Mouse (Mus musculus): ENCODE measurements at regions not wholly inside any gene's neighbourhood (a gene's known extent, or its start where the extent isn't known, plus 50 kb on each side); places are given as distances from the start of the nearest gene placed in this dataset.

DNA sequence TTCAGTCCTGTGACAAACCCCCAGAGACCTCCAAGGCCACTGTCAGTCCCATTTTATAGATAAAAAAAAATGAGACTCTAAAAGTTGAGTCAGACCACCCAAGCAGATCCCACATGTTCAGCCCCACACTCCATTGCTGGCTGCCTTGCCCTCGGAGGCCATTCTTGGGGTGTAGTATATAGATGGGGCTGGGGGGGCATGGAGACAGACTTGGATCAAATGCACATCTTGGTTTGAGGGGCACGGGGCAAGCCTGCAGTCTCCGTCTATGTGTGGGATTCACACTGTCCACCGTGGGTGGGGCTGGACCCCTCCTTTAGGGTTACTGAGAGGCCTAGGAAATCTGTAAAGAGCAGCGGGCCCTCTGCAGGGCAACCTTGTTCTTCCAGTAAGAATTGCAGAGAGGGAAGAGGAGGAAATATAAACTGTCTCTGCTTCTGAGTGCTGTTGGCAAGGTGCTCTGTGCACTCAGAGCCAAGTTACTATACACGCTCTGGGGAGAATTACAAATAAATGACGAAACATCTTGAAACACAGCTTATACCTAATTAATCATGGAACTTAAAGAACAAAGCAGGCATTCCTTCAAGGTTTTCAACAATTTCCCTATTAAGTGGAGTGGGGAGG lies 184.4 kb upstream of the Habp2 start:
- 80% methylated on average over 7 of the region's 7 CpGs for WGBS
- H3K27ac ChIP-seq (ENCODE audit: low read depth, low read length) = no peak overlapping the region
- H3K9me3 ChIP-seq (ENCODE audit: control insufficient read depth, low read length) = peaks cover 6% of the 10 kb centered on the region
- no peaks in the 10 kb centered on the region for H3K27me3 ChIP-seq (ENCODE audit: control insufficient read depth, insufficient read depth, low read length)
- H3K4me3 ChIP-seq (ENCODE audit: low read depth, low read length) = no peak overlapping the region
- no peak overlapping the region for H3K9ac ChIP-seq (ENCODE audit: low read length)
- no peaks in the 10 kb centered on the region for H3K36me3 ChIP-seq (ENCODE audit: control insufficient read depth, insufficient read depth, low read length)
- DNase-seq (ENCODE audit: low spot score) = no peak
- no peak for ATAC-seq (replicated peaks; ENCODE audit: low FRiP score)
- H3K4me2 ChIP-seq (ENCODE audit: low read depth, low read length, severe bottlenecking) = no peak overlapping the region
- no peaks in the 10 kb centered on the region for H3K4me1 ChIP-seq (replicated peaks; ENCODE audit: control insufficient read depth, insufficient read depth, low read length)

DNA sequence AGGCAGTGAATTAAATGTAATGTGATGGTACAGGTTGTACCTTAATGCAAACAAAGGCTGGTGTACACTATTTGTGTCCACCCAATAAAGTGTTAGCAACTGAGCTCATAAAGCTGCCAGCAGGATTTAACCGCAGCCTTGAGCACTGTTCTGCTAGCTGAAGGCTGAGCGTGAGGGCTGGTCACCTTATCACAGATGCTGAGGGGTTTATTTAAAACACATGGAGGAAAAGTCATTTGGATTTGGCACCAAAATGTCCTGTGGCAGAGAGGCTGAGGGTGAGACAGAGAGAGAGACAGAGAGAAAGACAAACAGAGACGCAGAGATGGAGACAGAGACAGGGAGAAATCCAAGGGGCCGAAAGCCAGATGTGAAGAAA lies 181.9 kb upstream of the Habp2 start:
- H3K27ac ChIP-seq (ENCODE audit: low read depth, low read length) = no peak overlapping the region
- ATAC-seq (replicated peaks; ENCODE audit: low FRiP score) (no peak), DNase-seq (ENCODE audit: low spot score) (no peak)
- H3K36me3 ChIP-seq (ENCODE audit: control insufficient read depth, insufficient read depth, low read length) = no peaks in the 10 kb centered on the region
- H3K9ac ChIP-seq (ENCODE audit: low read length) = no peak overlapping the region
- no peak overlapping the region for H3K4me3 ChIP-seq (ENCODE audit: low read depth, low read length)
- peaks cover 6% of the 10 kb centered on the region; the same call in 1 of the 2 replicates for H3K9me3 ChIP-seq (ENCODE audit: control insufficient read depth, low read length)
- H3K4me1 ChIP-seq (replicated peaks; ENCODE audit: control insufficient read depth, insufficient read depth, low read length) = no peaks in the 10 kb centered on the region
- no peaks in the 10 kb centered on the region for H3K27me3 ChIP-seq (ENCODE audit: control insufficient read depth, insufficient read depth, low read length)
- no peak overlapping the region for H3K4me2 ChIP-seq (ENCODE audit: low read depth, low read length, severe bottlenecking)
- WGBS = 86% methylated on average over 4 of the region's 4 CpGs

DNA sequence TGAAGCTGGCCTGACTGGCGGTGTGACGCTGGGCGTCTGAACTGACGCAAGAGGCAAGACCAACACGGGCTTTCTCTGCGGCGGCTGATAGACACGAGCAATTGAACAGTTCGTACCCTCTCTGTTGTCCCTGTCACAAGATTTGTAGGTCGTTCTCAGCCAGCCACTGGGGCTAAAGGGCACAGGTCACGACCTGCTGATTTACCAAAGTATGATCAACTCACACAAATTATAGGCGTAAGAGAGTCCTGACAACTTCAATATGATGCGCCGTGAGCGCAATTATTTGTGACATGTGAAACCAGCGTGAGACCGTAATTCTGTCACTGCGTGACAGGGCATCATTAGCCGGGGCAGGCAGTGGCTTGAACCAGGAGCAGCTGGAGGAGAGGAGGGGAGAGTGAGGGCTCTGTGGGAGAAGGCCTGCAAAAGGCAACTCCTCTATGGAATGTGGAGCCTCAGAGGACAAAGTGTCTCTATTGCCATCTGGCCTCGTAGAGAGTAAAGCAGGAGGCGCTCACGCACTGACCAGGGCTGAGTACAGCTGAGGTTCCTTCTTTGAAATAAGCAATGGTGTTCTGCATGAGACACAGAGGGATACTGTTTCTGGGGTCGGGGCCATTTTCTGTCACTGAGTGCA lies 181.4 kb upstream of the Habp2 start:
- H3K27me3 ChIP-seq (ENCODE audit: control insufficient read depth, insufficient read depth, low read length) = no peaks in the 10 kb centered on the region
- 67% methylated on average over 23 of the region's 23 CpGs for WGBS
- no peak overlapping the region for H3K9ac ChIP-seq (ENCODE audit: low read length)
- DNase-seq (ENCODE audit: low spot score) (no peak), ATAC-seq (replicated peaks; ENCODE audit: low FRiP score) (no peak)
- H3K4me3 ChIP-seq (ENCODE audit: low read depth, low read length) = no peak overlapping the region
- no peak overlapping the region for H3K27ac ChIP-seq (ENCODE audit: low read depth, low read length)
- no peak overlapping the region for H3K4me2 ChIP-seq (ENCODE audit: low read depth, low read length, severe bottlenecking)
- H3K4me1 ChIP-seq (replicated peaks; ENCODE audit: control insufficient read depth, insufficient read depth, low read length) = no peaks in the 10 kb centered on the region
- H3K36me3 ChIP-seq (ENCODE audit: control insufficient read depth, insufficient read depth, low read length) = no peaks in the 10 kb centered on the region
- peaks cover 5% of the 10 kb centered on the region; the same call in 1 of the 2 replicates for H3K9me3 ChIP-seq (ENCODE audit: control insufficient read depth, low read length)

DNA sequence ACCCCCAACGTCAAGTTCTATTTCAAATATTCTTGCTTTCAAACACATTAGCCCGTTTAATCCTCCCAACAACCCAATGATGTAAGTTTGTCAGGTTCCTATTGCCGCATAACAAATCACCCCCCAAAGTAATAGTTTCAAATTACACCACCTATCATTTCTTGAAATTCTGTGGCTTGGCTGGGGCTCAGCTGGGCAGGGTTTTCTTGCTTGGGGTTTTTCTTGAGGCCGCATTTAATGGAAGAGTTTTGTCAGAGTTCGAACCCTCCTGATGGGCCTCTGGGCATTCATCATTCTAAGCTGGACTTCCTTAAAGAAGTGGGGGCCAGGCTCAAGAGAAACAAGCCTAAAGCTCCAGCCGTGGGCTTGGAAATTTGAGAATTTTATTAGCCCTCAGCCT lies 178.1 kb upstream of the Habp2 start:
- H3K4me3 ChIP-seq (ENCODE audit: low read depth, low read length) = no peak overlapping the region
- DNase-seq (ENCODE audit: low spot score) = no peak
- H3K27me3 ChIP-seq (ENCODE audit: control insufficient read depth, insufficient read depth, low read length) = no peaks in the 10 kb centered on the region
- H3K4me1 ChIP-seq (replicated peaks; ENCODE audit: control insufficient read depth, insufficient read depth, low read length) = no peaks in the 10 kb centered on the region
- WGBS = 93% methylated on average over 6 of the region's 6 CpGs
- peaks cover 3% of the 10 kb centered on the region; the same call in 1 of the 2 replicates for H3K9me3 ChIP-seq (ENCODE audit: control insufficient read depth, low read length)
- ATAC-seq (replicated peaks; ENCODE audit: low FRiP score) = no peak
- H3K36me3 ChIP-seq (ENCODE audit: control insufficient read depth, insufficient read depth, low read length) = no peaks in the 10 kb centered on the region
- no peak overlapping the region for H3K9ac ChIP-seq (ENCODE audit: low read length)
- H3K27ac ChIP-seq (ENCODE audit: low read depth, low read length) = no peak overlapping the region
- H3K4me2 ChIP-seq (ENCODE audit: low read depth, low read length, severe bottlenecking) = no peak overlapping the region

DNA sequence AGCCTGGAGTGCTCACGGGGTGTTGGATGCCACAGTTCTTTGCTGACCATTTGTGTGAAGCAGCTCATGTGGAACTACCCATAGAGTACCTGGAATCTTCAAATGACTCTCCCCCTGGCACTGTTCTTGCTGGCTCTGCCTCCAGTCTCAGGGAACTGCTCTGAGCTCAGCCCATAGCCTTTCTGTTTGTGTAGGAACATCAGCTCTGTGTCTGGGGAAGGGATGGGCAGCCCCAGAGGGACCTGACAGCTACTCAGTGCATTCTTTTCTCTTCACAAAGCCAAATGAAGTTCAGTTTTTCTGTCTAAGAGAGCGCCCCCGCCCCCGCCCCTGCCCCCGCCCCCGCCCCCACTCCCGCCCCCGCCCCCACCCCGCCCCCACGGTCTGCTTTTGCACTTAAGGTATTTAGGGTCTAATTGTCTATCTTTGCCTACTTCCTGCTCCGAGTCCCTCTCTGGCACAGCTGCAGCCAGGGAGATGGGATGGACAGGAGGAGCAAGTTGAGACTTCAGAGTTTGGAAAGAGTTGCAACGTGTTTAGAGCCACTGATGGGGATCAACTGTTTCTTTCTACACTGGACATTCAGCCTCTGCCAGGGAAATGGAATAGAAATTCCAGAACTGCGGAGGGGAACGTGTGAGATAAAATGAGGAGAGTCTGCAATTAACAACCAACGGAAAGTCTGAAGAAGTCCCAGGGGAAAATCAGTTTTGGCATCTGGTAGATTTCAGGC lies 171.2 kb upstream of the Habp2 start:
- DNase-seq (ENCODE audit: low spot score) = no peak
- ATAC-seq (replicated peaks; ENCODE audit: low FRiP score) = no peak
- Histone ChIP-seq H3K4me1 (replicated peaks; ENCODE audit: control insufficient read depth, insufficient read depth, low read length) (peaks cover 2% of the 10 kb centered on the region; the same call in 1 of the 2 replicates), H3K4me2 (ENCODE audit: low read depth, low read length, severe bottlenecking) (no peak overlapping the region), H3K4me3 (ENCODE audit: low read depth, low read length) (no peak overlapping the region), H3K27me3 (ENCODE audit: control insufficient read depth, insufficient read depth, low read length) (no peaks in the 10 kb centered on the region), H3K9ac (ENCODE audit: low read length) (no peak overlapping the region), H3K9me3 (ENCODE audit: control insufficient read depth, low read length) (no peaks in the 10 kb centered on the region; the same call in 1 of the 2 replicates), H3K27ac (ENCODE audit: low read depth, low read length) (no peak overlapping the region), H3K36me3 (ENCODE audit: control insufficient read depth, insufficient read depth, low read length) (no peaks in the 10 kb centered on the region; the same call in 1 of the 2 replicates)
- 27% methylated on average over 14 of the region's 15 CpGs for WGBS

DNA sequence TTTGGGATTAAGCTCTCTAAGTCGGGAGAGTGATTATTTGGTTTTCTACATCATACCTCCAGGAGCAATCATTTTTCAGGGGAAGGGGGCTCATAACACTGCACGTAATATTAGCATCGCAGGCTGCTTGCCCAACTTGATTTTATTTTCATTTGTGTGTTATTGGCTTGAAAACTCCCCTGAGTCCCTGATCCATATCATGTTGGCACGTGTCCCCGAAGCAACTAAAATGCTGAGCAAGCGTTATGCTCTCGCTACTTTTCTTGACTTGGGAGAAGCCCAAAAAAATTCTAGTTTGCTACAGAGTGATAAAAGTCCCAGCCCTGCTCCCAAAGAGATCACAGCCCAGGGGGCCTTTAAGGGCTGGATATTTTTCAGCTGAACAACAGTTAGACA lies 170.7 kb upstream of the Habp2 start:
- ATAC-seq (replicated peaks; ENCODE audit: low FRiP score) (no peak), DNase-seq (ENCODE audit: low spot score) (no peak)
- Histone ChIP-seq H3K4me3 (ENCODE audit: low read depth, low read length) (no peak overlapping the region), H3K4me2 (ENCODE audit: low read depth, low read length, severe bottlenecking) (no peak overlapping the region), H3K36me3 (ENCODE audit: control insufficient read depth, insufficient read depth, low read length) (no peaks in the 10 kb centered on the region; the same call in 1 of the 2 replicates), H3K27me3 (ENCODE audit: control insufficient read depth, insufficient read depth, low read length) (no peaks in the 10 kb centered on the region), H3K27ac (ENCODE audit: low read depth, low read length) (no peak overlapping the region), H3K9ac (ENCODE audit: low read length) (no peak overlapping the region), H3K4me1 (replicated peaks; ENCODE audit: control insufficient read depth, insufficient read depth, low read length) (peaks cover 2% of the 10 kb centered on the region; the same call in 1 of the 2 replicates), H3K9me3 (ENCODE audit: control insufficient read depth, low read length) (no peaks in the 10 kb centered on the region; the same call in 1 of the 2 replicates)
- 81% methylated on average over 7 of the region's 7 CpGs for WGBS

DNA sequence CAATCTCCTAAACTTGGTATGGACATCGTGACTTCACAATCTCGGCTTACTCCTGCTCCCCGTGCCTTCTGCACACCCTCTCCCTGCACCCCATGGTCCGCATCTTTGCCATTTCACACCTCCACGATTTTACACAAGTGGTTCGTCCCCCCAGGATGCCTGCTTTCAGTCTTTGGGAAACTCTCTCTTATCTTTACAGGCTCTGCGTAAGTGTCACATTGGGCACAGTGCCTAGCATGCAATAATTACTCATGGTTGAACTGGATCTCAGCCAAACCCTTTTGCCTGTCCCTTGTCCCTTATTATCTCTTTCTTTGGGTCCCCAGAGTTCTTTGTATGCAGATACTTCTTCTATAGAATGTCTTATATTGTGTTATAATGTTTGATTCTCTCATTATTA lies 166.2 kb upstream of the Habp2 start:
- H3K4me3 ChIP-seq (ENCODE audit: low read depth, low read length) = no peak overlapping the region
- no peak overlapping the region for H3K9ac ChIP-seq (ENCODE audit: low read length)
- ATAC-seq (replicated peaks; ENCODE audit: low FRiP score) (no peak), DNase-seq (ENCODE audit: low spot score) (no peak)
- 91% methylated on average over 7 of the region's 7 CpGs for WGBS
- H3K36me3 ChIP-seq (ENCODE audit: control insufficient read depth, insufficient read depth, low read length) = no peaks in the 10 kb centered on the region; the same call in 1 of the 2 replicates
- H3K27me3 ChIP-seq (ENCODE audit: control insufficient read depth, insufficient read depth, low read length) = no peaks in the 10 kb centered on the region
- H3K9me3 ChIP-seq (ENCODE audit: control insufficient read depth, low read length) = no peaks in the 10 kb centered on the region; the same call in 1 of the 2 replicates
- H3K4me1 ChIP-seq (replicated peaks; ENCODE audit: control insufficient read depth, insufficient read depth, low read length) = no peaks in the 10 kb centered on the region
- H3K4me2 ChIP-seq (ENCODE audit: low read depth, low read length, severe bottlenecking) = no peak overlapping the region
- H3K27ac ChIP-seq (ENCODE audit: low read depth, low read length) = no peak overlapping the region

DNA sequence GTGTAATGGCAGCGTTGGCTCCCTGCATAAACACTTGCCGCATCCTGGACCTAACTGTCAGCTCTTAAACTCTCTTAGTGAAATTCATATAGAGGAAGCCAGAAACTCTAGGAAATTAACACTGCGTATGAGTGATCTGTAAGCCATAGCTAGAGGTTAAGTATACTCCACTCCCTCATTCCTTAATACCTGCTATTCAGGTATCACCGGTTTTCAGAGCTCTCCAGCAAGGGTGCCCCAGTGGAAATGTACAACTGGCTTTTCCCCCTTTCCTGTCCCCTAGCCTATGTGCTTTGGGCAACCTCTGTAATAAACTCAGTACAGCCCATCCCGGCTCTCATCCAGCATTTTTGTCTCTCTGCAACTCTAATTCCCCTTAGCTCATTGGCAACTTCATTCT lies 164.8 kb upstream of the Habp2 start:
- H3K27ac ChIP-seq (ENCODE audit: low read depth, low read length) = no peak overlapping the region
- no peak overlapping the region for H3K4me3 ChIP-seq (ENCODE audit: low read depth, low read length)
- 94% methylated on average over 5 of the region's 5 CpGs for WGBS
- ATAC-seq (replicated peaks; ENCODE audit: low FRiP score) (no peak), DNase-seq (ENCODE audit: low spot score) (no peak)
- H3K4me1 ChIP-seq (replicated peaks; ENCODE audit: control insufficient read depth, insufficient read depth, low read length) = no peaks in the 10 kb centered on the region
- no peaks in the 10 kb centered on the region; the same call in 1 of the 2 replicates for H3K36me3 ChIP-seq (ENCODE audit: control insufficient read depth, insufficient read depth, low read length)
- no peak overlapping the region for H3K4me2 ChIP-seq (ENCODE audit: low read depth, low read length, severe bottlenecking)
- no peaks in the 10 kb centered on the region; the same call in 1 of the 2 replicates for H3K9me3 ChIP-seq (ENCODE audit: control insufficient read depth, low read length)
- no peak overlapping the region for H3K9ac ChIP-seq (ENCODE audit: low read length)
- H3K27me3 ChIP-seq (ENCODE audit: control insufficient read depth, insufficient read depth, low read length) = no peaks in the 10 kb centered on the region
